Mouse (Mus musculus) olfactory bulb, adult 2 months (tissue): ENCODE data around the gene Tbata. TPM values are rescaled to one million over a fixed set of nuclear protein-coding genes. Genes with fewer than 3 reads are reported as not detected.

Experiments
- H3K27ac ChIP-seq: fragments of 200-500 bp; 2 replicates; pipeline ENCODE4 v1.5.1; 2012; ENCODE audit warnings: low read depth, low read length; ENCODE audit not compliant: insufficient read depth
- H3K4me1 ChIP-seq: fragments of 200-500 bp; 2 replicates; pipeline ENCODE4 v1.6.1; 2012; ENCODE audit warnings: low read length; ENCODE audit not compliant: control insufficient read depth, insufficient read depth
- H3K4me3 ChIP-seq: fragments of 200-500 bp; 2 replicates; pipeline ENCODE4 v1.5.1; 2012; ENCODE audit warnings: mild to moderate bottlenecking, low read depth, low read length, moderate library complexity; ENCODE audit not compliant: insufficient read depth
- CTCF ChIP-seq: fragments of 200-500 bp; IDR thresholded peaks from 2 replicates; pipeline ENCODE4 v1.5.1; 2012; ENCODE audit warnings: low read depth, mild to moderate bottlenecking, low read length, moderate library complexity; ENCODE audit not compliant: insufficient read depth
- POLR2A ChIP-seq: fragments of 200-500 bp; IDR thresholded peaks from 2 replicates; pipeline ENCODE4 v1.6.1; 2012; ENCODE audit warnings: mild to moderate bottlenecking, low read depth, low read length, moderate library complexity; ENCODE audit not compliant: insufficient read depth
- WGBS: fragments of 180-500 bp; shearing (Covaris S2); methylation state at CpG from one replicate; pipeline ENCODE4 v1.1.7; 2018; 5-methylcytosine and 5-hydroxymethylcytosine counted together
- polyA plus RNA-seq: library from polyadenylated mRNA; stranded (reverse); fragments of >200 nt; gene quantifications from 2 replicates; pipeline ENCODE4 v1.2.4, GENCODE M21; 2012; ENCODE audit warnings: low replicate concordance; ENCODE audit not compliant: missing spikeins, insufficient read depth, insufficient read length

Tbata gene
- polyA plus RNA-seq, 1 experiment = not detected

DNA sequence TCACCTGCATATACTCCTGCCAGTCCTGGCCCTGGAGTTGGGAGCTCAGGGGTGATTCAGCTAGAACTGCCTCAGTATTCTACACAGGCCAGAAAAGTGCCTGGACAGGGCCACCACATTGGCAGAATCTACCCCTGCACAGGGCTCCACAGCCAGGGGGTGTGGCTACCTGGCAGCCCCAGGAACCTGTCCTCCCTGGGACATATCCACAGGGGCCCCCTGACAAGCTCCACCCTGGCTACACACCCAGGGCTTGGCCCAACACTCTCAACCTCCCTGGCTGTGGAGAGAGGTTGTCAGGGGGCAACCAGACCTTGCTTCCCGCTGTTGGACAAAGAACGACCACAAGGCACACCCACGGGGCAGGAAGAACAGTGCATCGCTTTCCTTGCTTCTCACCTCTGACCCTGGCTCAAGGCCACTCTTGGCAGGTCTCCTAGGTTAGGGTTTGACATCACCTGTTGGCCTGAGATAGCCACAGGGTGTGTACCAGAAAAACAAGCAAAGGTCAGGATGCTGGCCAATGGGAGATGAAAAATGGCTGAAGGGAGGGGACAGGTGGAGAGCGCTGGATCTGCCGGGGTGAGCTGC is 64.0 kb downstream of the Tbata start:
- TF ChIP-seq CTCF (no peak), POLR2A (no peak)
- H3K27ac ChIP-seq = no peak overlapping the region

DNA sequence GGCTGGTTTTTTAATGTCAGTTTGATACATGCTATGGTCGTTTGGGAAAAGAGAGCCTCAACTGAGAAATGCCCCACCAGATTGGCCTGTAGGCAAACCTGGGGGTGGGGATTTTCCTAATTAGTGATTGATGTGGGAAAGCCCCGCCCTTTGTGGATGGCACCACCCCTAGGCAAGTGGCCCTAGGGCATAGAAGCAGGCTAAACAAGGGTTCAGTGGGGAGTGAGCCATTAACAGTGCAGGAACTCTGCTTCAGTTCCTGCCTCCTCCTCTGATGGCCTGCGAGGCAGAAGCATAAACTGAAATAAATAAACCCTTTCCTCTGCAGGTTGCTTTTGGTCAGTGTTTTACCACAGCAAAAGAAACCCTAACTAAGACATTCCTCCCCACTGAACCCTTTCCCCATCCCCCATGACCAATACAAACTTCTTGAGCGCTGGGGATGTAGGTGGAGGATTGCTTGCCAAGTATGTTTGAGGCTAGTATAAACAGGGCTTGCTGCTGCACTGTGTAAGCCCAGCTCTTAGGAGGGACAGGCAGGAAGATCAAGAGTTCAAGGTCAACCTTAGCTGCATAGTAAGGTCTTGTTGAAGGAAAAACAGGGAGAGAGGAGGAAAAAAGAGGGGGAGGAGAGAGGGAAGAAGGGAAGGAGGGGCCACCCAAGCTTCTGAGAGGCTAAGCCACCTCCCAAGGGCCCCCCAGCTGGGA is 65.1 kb downstream of the Tbata start:
- no peak overlapping the region for H3K27ac ChIP-seq
- WGBS = 65% methylated on average over 4 of the region's 4 CpGs
- no peak overlapping the region for H3K4me3 ChIP-seq
- no peaks in the 10 kb centered on the region for H3K4me1 ChIP-seq
- no peak for TF ChIP-seq POLR2A
- TF ChIP-seq CTCF = no peak

More for the DNA sequence above, 64.0 kb downstream of the Tbata start:
- Histone ChIP-seq H3K4me3 (no peak overlapping the region), H3K4me1 (no peaks in the 10 kb centered on the region)
- WGBS = 93% methylated on average over 6 of the region's 6 CpGs

DNA sequence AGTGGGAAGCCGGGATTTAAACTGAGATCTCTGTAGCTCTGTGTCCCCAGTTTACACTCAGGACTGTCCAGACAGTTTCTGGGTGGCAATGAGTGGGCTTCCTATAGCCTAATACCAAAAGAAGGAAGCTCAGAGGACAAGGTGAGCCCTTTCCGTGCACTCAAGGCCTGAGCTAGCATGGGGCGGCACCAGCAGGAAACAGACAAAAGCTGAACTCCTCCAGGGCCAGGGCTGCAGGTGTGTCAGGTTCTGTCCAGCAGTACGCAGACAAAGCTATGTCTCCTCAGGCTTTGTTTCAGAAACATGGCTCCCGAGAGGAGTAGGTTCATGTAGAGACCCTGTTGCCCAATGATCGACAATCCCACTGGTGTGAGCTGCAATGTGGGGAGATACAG is 65.6 kb downstream of the Tbata start:
- WGBS = 86% methylated on average over 6 of the region's 6 CpGs

More for the DNA sequence above, 65.6 kb downstream of the Tbata start:
- Histone ChIP-seq H3K4me1 (no peaks in the 10 kb centered on the region), H3K27ac (no peak overlapping the region), H3K4me3 (no peak overlapping the region)
- no peak for TF ChIP-seq POLR2A
- no peak for TF ChIP-seq CTCF

Other genes starting within 250 kb of the Tbata start
- gene Pcbd1, start 82.6 kb upstream of the Tbata start, polyA plus RNA-seq = not detected in 2 replicates
- gene Sgpl1, start 24.3 kb upstream of the Tbata start, polyA plus RNA-seq = not detected in 2 replicates
- not detected in 2 replicates for gene Adamts14, start 101.5 kb downstream of the Tbata start, polyA plus RNA-seq
- gene Prf1, start 125.9 kb downstream of the Tbata start, polyA plus RNA-seq = not detected in 2 replicates
- gene Pald1, start 211.6 kb downstream of the Tbata start, polyA plus RNA-seq = not detected in 2 replicates
- not detected in 2 replicates for gene Nodal, start 246.0 kb downstream of the Tbata start, polyA plus RNA-seq